Mouse (Mus musculus) thymus, adult 2 months (tissue): Measurements from ENCODE around the gene Rab3a.

ENCODE experiments used
- CTCF ChIP-seq: fragments of 200-500 bp; IDR thresholded peaks from 2 replicates; pipeline ENCODE4 v1.5.1; 2012; ENCODE audit warnings: mild to moderate bottlenecking, control low read depth, low read length, moderate library complexity, borderline replicate concordance; ENCODE audit not compliant: control insufficient read depth, poor library complexity, insufficient read depth; ENCODE audit errors: extremely low read depth
- POLR2A ChIP-seq: fragments of 200-500 bp; IDR thresholded peaks from 2 replicates; pipeline ENCODE4 v1.6.1; 2012; ENCODE audit warnings: mild to moderate bottlenecking, low read length, control low read depth, moderate library complexity; ENCODE audit not compliant: control insufficient read depth, poor library complexity, insufficient read depth; ENCODE audit errors: extremely low read depth

- no peak for TF ChIP-seq CTCF
- TF ChIP-seq POLR2A, result no peak
Observed at GRCm38 (mm10) chr8:70794215-70794614, 39.7 kb downstream of the Rab3a start.
